Mouse (Mus musculus) intestine, embryonic 14.5 days (tissue): Measurements from ENCODE around the gene Psip1. TPM values are rescaled to one million over a fixed set of nuclear protein-coding genes. Genes with fewer than 3 reads are reported as not detected.

Experiments
- polyA plus RNA-seq: library from polyadenylated mRNA; unstranded; fragments of >200 nt; fragmentation: Nextera tagmentation; extraction: Ambion mirVana; gene quantifications from 2 replicates; pipeline ENCODE4 v1.2.1, GENCODE M21; 2014

The Psip1 gene
- polyA plus RNA-seq, 1 experiment from 2014 or later = 123 TPM

Other genes starting within 250 kb of the Psip1 start
- gene Ttc39b, start 162.2 kb downstream of the Psip1 start, polyA plus RNA-seq = 3.2 and 3.4 TPM in 2 replicates
- gene Snapc3, start 68.7 kb downstream of the Psip1 start, polyA plus RNA-seq = 43.8 and 46.0 TPM in 2 replicates
- gene Ccdc171, start 39.1 kb upstream of the Psip1 start, polyA plus RNA-seq = 2.8 and 4.0 TPM in 2 replicates